Mouse (Mus musculus) neural tube, embryonic 13.5 days (tissue): Measurements from ENCODE around the gene Homer2. TPM values are rescaled to one million over a fixed set of nuclear protein-coding genes. Genes with fewer than 3 reads are reported as not detected.

Source experiments
- ATAC-seq: fragments of 200-750 bp; cut with Nextera tagmentation; 2 replicates; pipeline ENCODE4 v1.8.0; 2017; ENCODE audit warnings: low read depth, mild to moderate bottlenecking, moderate TSS enrichment, moderate library complexity
- H3K27ac ChIP-seq: fragments of 300-500 bp; sonication (generic); replicated peaks from 2 replicates; pipeline ENCODE4 v1.5.1; 2015; ENCODE audit warnings: moderate library complexity, mild to moderate bottlenecking, inconsistent platforms
- H3K27me3 ChIP-seq: fragments of 300-500 bp; sonication (generic); 2 replicates; pipeline ENCODE4 v1.6.1; 2015; ENCODE audit warnings: mild to moderate bottlenecking, inconsistent platforms
- H3K36me3 ChIP-seq: fragments of 300-500 bp; sonication (generic); 2 replicates; pipeline ENCODE4 v1.6.1; 2015; ENCODE audit warnings: mild to moderate bottlenecking, inconsistent platforms
- H3K4me1 ChIP-seq: fragments of 300-500 bp; sonication (generic); replicated peaks from 2 replicates; pipeline ENCODE4 v1.6.1; 2015; ENCODE audit warnings: inconsistent platforms
- H3K4me2 ChIP-seq: fragments of 300-500 bp; sonication (generic); 2 replicates; pipeline ENCODE4 v1.6.1; 2015; ENCODE audit warnings: inconsistent platforms, mild to moderate bottlenecking, moderate library complexity
- H3K4me3 ChIP-seq: fragments of 300-500 bp; sonication (generic); 2 replicates; pipeline ENCODE4 v1.5.1; 2015; ENCODE audit warnings: mild to moderate bottlenecking, inconsistent platforms
- H3K9ac ChIP-seq: fragments of 300-500 bp; sonication (generic); 2 replicates; pipeline ENCODE4 v1.6.1; 2015; ENCODE audit warnings: moderate library complexity, mild to moderate bottlenecking, inconsistent platforms
- H3K9me3 ChIP-seq: fragments of 300-500 bp; sonication (generic); 2 replicates; pipeline ENCODE4 v1.6.1; 2016; ENCODE audit warnings: inconsistent platforms
- WGBS: fragments of 180-500 bp; shearing (Covaris S2); methylation state at CpG from one replicate; pipeline ENCODE4 v1.1.7; 2015; 5-methylcytosine and 5-hydroxymethylcytosine counted together
- polyA plus RNA-seq: library from polyadenylated mRNA; unstranded; fragments of >200 nt; fragmentation: Nextera tagmentation; extraction: Ambion mirVana; gene quantifications from 2 replicates; pipeline ENCODE4 v1.2.1, GENCODE M21; 2015

Gene Homer2
- polyA plus RNA-seq, 1 experiment from 2014 or later = 30.5 TPM

- Histone ChIP-seq H3K4me2 (no peak overlapping the region), H3K9ac (no peak overlapping the region), H3K27ac (no peak overlapping the region), H3K4me1 (no peaks in the 10 kb centered on the region), H3K27me3 (no peaks in the 10 kb centered on the region), H3K9me3 (no peaks in the 10 kb centered on the region), H3K4me3 (no peak overlapping the region), H3K36me3 (no peaks in the 10 kb centered on the region)
- ATAC-seq = no peak
- 78% methylated on average over 18 of the region's 18 CpGs for WGBS
These were observed 18.8 kb upstream of the Homer2 start for GRCm38 (mm10) chr7:81725986-81726727.

GRCm38 (mm10) chr7:81723851-81724250 is 16.5 kb upstream of the Homer2 start:
- Histone ChIP-seq H3K9ac (no peak overlapping the region), H3K27me3 (no peaks in the 10 kb centered on the region), H3K4me3 (no peak overlapping the region), H3K4me2 (no peak overlapping the region), H3K9me3 (no peaks in the 10 kb centered on the region), H3K27ac (no peak overlapping the region), H3K36me3 (no peaks in the 10 kb centered on the region), H3K4me1 (no peaks in the 10 kb centered on the region)
- 93% methylated on average over 10 of the region's 10 CpGs for WGBS
- ATAC-seq = no peak

- no peaks in the 10 kb centered on the region for H3K4me1 ChIP-seq
- no peaks in the 10 kb centered on the region for H3K9me3 ChIP-seq
- no peak overlapping the region for H3K27ac ChIP-seq
- ATAC-seq = no peak
- 63% methylated on average over 5 of the region's 5 CpGs for WGBS
- no peak overlapping the region for H3K4me3 ChIP-seq
- no peaks in the 10 kb centered on the region for H3K36me3 ChIP-seq
- H3K4me2 ChIP-seq = no peak overlapping the region
- H3K27me3 ChIP-seq = no peaks in the 10 kb centered on the region
- H3K9ac ChIP-seq = no peak overlapping the region
These were observed 13.9 kb upstream of the Homer2 start for GRCm38 (mm10) chr7:81721271-81721670.

- no peak overlapping the region for H3K4me3 ChIP-seq
- no peaks in the 10 kb centered on the region for H3K9me3 ChIP-seq
- no peak overlapping the region for H3K27ac ChIP-seq
- no peak for ATAC-seq
- H3K27me3 ChIP-seq = no peaks in the 10 kb centered on the region
- no peaks in the 10 kb centered on the region for H3K36me3 ChIP-seq
- no peak overlapping the region for H3K4me2 ChIP-seq
- H3K9ac ChIP-seq = no peak overlapping the region
- H3K4me1 ChIP-seq = no peaks in the 10 kb centered on the region
- 91% methylated on average over 1 of the region's 1 CpGs for WGBS
These were observed 11.9 kb upstream of the Homer2 start for GRCm38 (mm10) chr7:81719216-81719661.

GRCm38 (mm10) chr7:81718657-81719056 is 11.3 kb upstream of the Homer2 start:
- H3K27me3 ChIP-seq = no peaks in the 10 kb centered on the region
- H3K9ac ChIP-seq = no peak overlapping the region
- H3K4me3 ChIP-seq = no peak overlapping the region
- H3K9me3 ChIP-seq = no peaks in the 10 kb centered on the region
- ATAC-seq = no peak
- WGBS = 79% methylated on average over 1 of the region's 1 CpGs
- H3K27ac ChIP-seq = no peak overlapping the region
- H3K4me2 ChIP-seq = no peak overlapping the region
- H3K4me1 ChIP-seq = no peaks in the 10 kb centered on the region
- no peaks in the 10 kb centered on the region for H3K36me3 ChIP-seq

GRCm38 (mm10) chr7:81710166-81710565 is 2.8 kb upstream of the Homer2 start:
- peaks cover 17% of the 10 kb centered on the region for H3K4me1 ChIP-seq
- no peak overlapping the region for H3K27ac ChIP-seq
- H3K9me3 ChIP-seq = peaks cover 2% of the 10 kb centered on the region; the same call in 1 of the 2 replicates
- no peak for ATAC-seq
- H3K4me2 ChIP-seq = no peak overlapping the region
- no peak overlapping the region for H3K9ac ChIP-seq
- no peaks in the 10 kb centered on the region for H3K36me3 ChIP-seq
- 92% methylated on average over 4 of the region's 4 CpGs for WGBS
- no peak overlapping the region for H3K4me3 ChIP-seq
- peaks cover 13% of the 10 kb centered on the region for H3K27me3 ChIP-seq

GRCm38 (mm10) chr7:81708165-81708564 is 838 bp upstream of the Homer2 start:
- Histone ChIP-seq H3K4me3 (no peak overlapping the region), H3K4me1 (peaks cover 22% of the 10 kb centered on the region), H3K9ac (no peak overlapping the region), H3K9me3 (peaks cover 2% of the 10 kb centered on the region; the same call in 1 of the 2 replicates), H3K27me3 (peaks cover 20% of the 10 kb centered on the region), H3K36me3 (no peaks in the 10 kb centered on the region), H3K4me2 (no peak overlapping the region), H3K27ac (no peak overlapping the region)
- ATAC-seq = no peak

- H3K9ac ChIP-seq = peak overlapping the region; percentile 84
- H3K27ac ChIP-seq = peak overlapping the region; percentile 75
- H3K4me1 ChIP-seq = peaks cover 22% of the 10 kb centered on the region
- peaks cover 20% of the 10 kb centered on the region for H3K27me3 ChIP-seq
- ATAC-seq = peak; percentile 86
- 0% methylated on average over 75 of the region's 114 CpGs for WGBS
- peak overlapping the region; percentile 73 for H3K4me3 ChIP-seq
- peaks cover 2% of the 10 kb centered on the region; the same call in 1 of the 2 replicates for H3K9me3 ChIP-seq
- H3K4me2 ChIP-seq = peak overlapping the region; percentile 81
- H3K36me3 ChIP-seq = no peaks in the 10 kb centered on the region
These were observed 623 bp downstream of the Homer2 start for GRCm38 (mm10) chr7:81706416-81707391.

GRCm38 (mm10) chr7:81706027-81706415 is 1.3 kb downstream of the Homer2 start:
- H3K27ac ChIP-seq = peak overlapping the region; percentile 75
- H3K9me3 ChIP-seq = peaks cover 2% of the 10 kb centered on the region; the same call in 1 of the 2 replicates
- peaks cover 20% of the 10 kb centered on the region for H3K27me3 ChIP-seq
- peak overlapping the region; percentile 73 for H3K4me3 ChIP-seq
- WGBS = 24% methylated on average over 12 of the region's 12 CpGs
- no peaks in the 10 kb centered on the region for H3K36me3 ChIP-seq
- H3K9ac ChIP-seq = peak overlapping the region; percentile 84
- peaks cover 22% of the 10 kb centered on the region for H3K4me1 ChIP-seq
- peak overlapping the region; percentile 81 for H3K4me2 ChIP-seq
- no peak for ATAC-seq

GRCm38 (mm10) chr7:81698357-81698756 is 9.0 kb downstream of the Homer2 start:
- 88% methylated on average over 13 of the region's 13 CpGs for WGBS

GRCm38 (mm10) chr7:81697954-81698353 is 9.4 kb downstream of the Homer2 start:
- H3K4me3 ChIP-seq = no peak overlapping the region
- H3K27ac ChIP-seq = no peak overlapping the region
- H3K4me2 ChIP-seq = no peak overlapping the region
- 85% methylated on average over 4 of the region's 4 CpGs for WGBS
- no peaks in the 10 kb centered on the region for H3K27me3 ChIP-seq
- H3K9ac ChIP-seq = no peak overlapping the region
- ATAC-seq = no peak
- peaks cover 6% of the 10 kb centered on the region; the same call in 1 of the 2 replicates for H3K4me1 ChIP-seq
- no peaks in the 10 kb centered on the region for H3K36me3 ChIP-seq
- H3K9me3 ChIP-seq = no peaks in the 10 kb centered on the region

More at GRCm38 (mm10) chr7:81698357-81698756, 9.0 kb downstream of the Homer2 start:
- Histone ChIP-seq H3K27ac (no peak overlapping the region), H3K4me1 (peaks cover 6% of the 10 kb centered on the region; the same call in 1 of the 2 replicates), H3K27me3 (no peaks in the 10 kb centered on the region), H3K9ac (no peak overlapping the region), H3K36me3 (no peaks in the 10 kb centered on the region), H3K4me3 (no peak overlapping the region), H3K9me3 (no peaks in the 10 kb centered on the region), H3K4me2 (no peak overlapping the region)
- no peak for ATAC-seq
